Mouse (Mus musculus) thymus, adult 2 months (tissue): Measurements from ENCODE around the gene Ppcdc.

Source experiments
- CTCF ChIP-seq: fragments of 200-500 bp; IDR thresholded peaks from 2 replicates; pipeline ENCODE4 v1.5.1; 2012; ENCODE audit warnings: mild to moderate bottlenecking, control low read depth, low read length, moderate library complexity, borderline replicate concordance; ENCODE audit not compliant: control insufficient read depth, poor library complexity, insufficient read depth; ENCODE audit errors: extremely low read depth
- POLR2A ChIP-seq: fragments of 200-500 bp; IDR thresholded peaks from 2 replicates; pipeline ENCODE4 v1.6.1; 2012; ENCODE audit warnings: mild to moderate bottlenecking, low read length, control low read depth, moderate library complexity; ENCODE audit not compliant: control insufficient read depth, poor library complexity, insufficient read depth; ENCODE audit errors: extremely low read depth

GRCm38 (mm10) chr9:57421688-57422111 is 18.2 kb downstream of the Ppcdc start:
- no peak for TF ChIP-seq POLR2A
- no peak for TF ChIP-seq CTCF
